Mouse (Mus musculus): ENCODE data around the gene Gpr62.

The Gpr62 gene

GRCm38 (mm10) chr9:106421033-106421864 lies 44.5 kb downstream of the Gpr62 start:
- DNase-seq (ENCODE audit: low spot score in 2 of 2), result no peak

GRCm38 (mm10) chr9:106420608-106421007 lies 45.1 kb downstream of the Gpr62 start:
- peak in 1 of 2 experiments; percentile 27 for DNase-seq (ENCODE audit: low spot score in 2 of 2)

- no peak for DNase-seq (ENCODE audit: low spot score in 2 of 2)
Measured at GRCm38 (mm10) chr9:106417841-106418625, 47.7 kb downstream of the Gpr62 start.

GRCm38 (mm10) chr9:106416826-106417225 lies 48.9 kb downstream of the Gpr62 start:
- DNase-seq (ENCODE audit: low spot score in 2 of 2), result no peak
